Mouse (Mus musculus): ENCODE measurements around the gene Itch.
"Not testable (repeated sequence)": the region's sequence is repeated elsewhere in the genome, so short reads cannot be mapped to it uniquely, and the experiment has no call there.

Itch gene

DNA sequence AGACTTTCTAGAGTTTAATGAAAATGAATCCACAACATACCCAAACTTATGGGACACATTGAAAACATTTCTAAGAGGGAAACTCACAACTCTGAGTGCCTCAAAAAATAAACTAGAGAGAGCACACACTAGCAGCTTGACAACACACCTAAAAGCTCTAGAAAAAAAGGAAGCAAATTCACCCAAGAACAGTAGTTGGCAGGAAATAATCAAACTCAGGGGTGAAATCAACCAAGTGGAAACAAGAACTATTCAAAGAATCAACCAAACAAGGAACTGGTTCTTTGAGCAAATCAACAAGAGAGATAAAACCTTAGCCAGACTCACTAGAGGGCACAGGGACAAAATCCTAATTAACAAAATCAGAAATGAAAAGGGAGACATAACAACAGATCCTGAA lies 16.0 kb downstream of the Itch start:
- DNase-seq: not testable (repeated sequence)

DNA sequence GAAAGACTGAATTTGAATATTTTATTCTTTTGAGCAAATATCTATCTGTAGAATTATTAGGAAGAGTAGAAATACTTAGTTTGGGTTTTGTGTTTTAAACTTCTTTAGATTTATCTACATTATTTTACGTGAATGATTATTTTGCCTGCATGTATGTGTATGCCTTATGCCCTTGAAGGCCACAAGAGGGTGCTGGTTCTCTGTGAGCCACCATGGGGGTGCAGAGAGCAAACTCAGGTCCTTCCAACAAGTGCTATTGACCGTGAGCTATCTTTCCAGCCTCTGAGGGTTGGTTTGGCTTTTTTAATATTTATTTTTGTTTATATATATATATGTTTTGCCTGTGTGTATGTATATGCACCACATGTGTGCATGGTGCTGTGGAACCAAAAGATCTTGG lies 74.1 kb downstream of the Itch start:
- peak; percentile 21 for DNase-seq

DNA sequence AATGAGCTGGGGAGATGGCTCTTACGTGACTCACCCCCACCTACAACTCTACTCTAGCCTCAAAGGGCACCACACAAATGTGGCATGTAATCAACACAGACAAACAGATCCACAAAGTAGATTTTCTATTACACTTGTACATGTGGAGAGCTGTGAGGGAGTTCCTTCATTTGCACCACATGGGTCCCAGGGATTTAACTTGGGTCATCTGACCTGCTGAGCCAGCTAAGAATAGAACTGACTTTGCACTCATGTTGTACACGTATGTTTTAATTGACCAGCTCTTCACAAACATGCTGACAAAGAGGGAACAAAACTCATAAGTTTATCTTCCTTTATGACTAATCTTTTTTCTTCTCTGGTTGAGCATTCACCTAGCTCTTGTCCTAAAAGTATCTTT lies 89.8 kb downstream of the Itch start:
- DNase-seq: no peak

DNA sequence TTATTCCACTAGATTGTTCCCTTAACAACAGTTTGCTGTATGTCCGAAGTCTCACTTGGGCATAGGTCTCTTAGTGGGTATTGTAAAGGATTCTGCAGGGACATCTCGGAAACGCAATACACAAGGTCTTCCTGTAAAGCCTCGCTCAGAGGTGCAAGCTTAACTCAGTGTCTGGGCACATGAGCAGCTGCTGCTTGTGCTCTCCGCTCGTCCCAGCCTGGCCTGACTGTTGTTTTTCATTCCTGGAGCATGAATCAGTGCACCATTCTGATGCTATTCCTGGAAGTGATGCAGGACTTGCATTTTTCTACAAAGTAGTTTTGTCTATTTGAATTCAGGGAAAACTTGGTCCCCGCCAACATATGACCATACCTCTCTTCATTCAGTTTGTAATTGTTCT lies 91.4 kb downstream of the Itch start:
- DNase-seq: no peak

DNA sequence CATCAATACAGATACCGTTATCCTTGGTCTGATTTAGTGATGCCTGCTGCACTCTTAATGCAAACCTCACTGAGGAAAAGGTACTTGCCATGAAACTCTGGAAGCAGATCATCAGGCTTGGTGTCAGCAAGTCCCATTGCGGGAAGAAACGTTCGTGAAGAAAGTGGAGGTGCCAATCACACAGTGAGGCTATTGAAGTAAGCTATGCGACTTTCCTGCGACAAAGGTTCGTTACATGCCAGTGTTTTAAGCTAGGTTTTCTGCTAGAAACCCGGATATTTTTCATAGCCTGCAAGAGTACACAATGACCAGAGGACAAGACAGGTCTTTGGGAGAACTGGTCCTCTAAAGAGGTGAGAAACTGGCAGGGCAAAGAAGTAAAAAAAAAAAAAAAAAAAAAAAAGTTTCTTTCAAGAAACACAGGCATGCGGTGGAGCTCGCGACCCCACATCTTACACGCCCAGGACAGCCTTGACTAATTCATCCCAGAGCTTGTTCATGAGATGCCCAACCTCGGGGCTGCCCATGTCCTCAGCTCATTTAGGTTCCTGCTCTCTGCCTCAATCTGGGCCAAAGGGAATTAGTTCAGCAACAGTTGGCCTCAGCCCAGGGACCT lies 102.5 kb downstream of the Itch start:
- DNase-seq: no peak

DNA sequence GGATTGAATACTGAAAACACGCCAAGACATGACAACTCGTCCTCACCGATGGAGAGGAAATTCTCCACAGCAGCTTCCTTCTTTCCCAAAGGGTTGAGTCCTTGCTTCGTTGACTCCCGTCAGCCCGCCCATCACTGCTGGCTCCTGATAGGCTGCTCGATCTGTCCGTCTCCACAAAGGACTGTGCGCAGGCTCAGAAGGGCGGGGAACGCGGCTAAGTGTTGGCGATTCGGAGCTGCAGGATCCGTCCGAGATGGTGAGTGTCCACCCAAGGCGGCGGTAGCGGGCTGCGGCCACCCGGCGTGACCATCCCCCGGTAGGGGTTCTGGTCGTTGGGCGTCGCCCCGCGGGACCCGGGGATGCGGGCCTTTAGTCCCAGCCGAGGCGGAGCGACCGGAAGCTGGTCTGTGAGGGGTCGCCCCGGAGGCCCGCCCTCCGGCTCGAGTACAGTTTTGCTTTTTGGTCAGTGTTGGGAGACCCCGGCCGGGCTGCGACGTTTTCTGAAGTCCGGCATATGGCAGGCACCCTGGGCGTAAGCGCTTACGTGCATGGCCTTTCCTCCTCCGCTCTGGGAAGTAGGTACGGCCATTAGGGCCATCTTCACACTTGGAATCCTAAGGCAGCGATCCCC lies 103.2 kb downstream of the Itch start, which contains the start of gene Dynlrb1:
Gene Dynlrb1, plus strand, starts transcription at position 172 of the 631 bp plus-strand sequence.
- peak; percentile 99 for DNase-seq

DNA sequence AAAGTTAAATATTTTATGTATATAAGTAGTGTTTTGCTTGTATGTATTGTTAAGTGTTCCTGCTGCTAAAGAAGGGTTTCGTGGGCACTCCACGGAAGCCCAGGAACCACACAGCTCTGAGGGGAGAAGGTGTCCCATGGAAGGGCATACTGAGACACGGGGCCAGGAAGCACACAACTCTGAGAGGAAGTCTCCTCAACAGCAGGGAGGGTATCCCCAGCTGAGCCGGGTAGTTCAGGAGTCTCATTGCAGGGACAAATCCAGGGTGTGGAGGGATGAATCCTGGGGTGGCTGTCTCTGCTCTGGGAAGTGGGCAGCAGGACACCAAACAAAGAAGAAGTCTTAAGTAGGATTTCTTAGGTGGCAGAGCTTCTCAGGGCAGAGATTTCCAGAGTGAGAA lies 104.0 kb downstream of the Itch start:
- no peak for DNase-seq

DNA sequence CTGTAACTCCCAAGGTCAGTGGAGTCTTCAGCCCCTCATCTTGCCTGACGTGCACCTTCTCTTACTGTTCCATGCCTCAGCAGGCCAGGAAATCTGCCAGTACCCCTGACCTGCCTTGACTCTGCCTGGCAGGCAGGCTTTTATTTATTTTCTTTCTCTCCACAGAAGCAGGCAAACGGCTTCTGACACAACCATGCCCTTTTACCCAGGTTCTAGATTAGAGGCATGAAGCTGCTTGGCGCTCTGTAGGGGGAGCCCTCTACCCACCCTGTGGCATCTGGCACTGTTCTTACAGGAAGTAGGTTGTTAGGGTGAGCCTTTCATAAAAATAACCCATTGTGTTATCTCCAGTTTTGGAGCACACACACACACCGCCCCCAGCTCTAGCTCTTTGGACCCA lies 107.6 kb downstream of the Itch start:
- peak; percentile 33 for DNase-seq

DNA sequence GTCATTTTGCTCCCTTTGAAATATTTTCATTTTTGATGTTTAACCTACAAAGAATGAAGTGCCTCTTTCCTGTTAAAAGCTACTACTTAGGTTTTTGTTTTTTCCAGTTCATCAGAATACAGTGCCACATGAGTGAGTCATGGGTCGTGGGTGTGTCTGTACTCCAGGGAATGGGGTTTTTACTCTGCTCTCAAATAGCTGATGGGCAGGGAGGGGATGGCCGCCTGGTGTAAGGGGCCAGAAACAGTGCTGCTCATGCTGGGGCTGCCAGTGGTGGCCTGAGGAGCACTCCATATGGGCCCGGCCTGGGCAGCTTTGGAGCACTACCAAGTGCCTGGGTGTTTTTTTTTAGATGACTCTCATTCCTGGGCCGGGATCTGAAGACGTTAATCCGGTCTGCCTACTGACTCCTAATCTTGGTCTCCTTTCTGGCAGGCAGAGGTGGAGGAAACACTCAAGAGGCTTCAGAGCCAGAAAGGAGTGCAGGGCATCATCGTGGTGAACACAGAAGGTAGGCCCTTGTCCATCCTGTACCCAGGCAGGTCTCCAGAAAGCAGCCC lies 109.1 kb downstream of the Itch start:
- no peak for DNase-seq

DNA sequence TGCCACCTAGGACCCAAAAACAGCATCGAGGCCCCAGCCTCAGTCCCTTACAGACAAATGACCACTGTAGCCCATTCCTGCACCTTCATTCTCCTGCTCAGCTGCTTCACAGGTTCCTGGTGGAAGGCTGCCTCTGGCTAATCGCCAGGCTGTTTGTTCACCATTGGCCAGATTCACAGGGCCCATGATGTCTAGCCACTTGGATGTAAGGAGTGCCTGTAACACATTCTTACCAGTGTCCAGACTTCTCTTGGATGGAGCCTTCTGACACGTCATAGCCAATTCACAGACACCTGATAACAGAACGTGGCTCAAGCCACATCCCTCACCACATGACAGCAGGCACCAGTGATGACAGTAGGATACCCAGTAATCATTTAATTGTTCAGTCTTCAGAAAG lies 112.9 kb downstream of the Itch start:
- DNase-seq: no peak

DNA sequence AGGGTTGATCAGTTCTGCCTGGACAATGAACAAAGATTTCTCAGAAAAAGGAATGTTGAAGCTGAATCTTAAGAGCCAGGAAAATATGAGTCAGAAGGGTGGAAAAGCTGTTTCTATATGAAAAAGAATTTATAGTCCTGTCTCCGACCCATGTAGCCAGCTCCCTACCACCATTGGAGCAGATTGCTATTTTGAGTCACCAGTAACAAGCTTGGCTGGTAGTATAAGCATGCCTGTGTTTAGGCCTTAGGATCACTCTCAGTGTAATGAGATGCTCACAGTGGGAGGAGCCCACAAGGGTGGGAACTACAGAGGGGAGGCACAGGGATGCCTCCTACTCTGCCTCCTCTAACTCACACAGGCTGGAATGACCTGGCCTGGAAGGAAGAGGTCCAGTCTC lies 114.9 kb downstream of the Itch start:
- DNase-seq: no peak

DNA sequence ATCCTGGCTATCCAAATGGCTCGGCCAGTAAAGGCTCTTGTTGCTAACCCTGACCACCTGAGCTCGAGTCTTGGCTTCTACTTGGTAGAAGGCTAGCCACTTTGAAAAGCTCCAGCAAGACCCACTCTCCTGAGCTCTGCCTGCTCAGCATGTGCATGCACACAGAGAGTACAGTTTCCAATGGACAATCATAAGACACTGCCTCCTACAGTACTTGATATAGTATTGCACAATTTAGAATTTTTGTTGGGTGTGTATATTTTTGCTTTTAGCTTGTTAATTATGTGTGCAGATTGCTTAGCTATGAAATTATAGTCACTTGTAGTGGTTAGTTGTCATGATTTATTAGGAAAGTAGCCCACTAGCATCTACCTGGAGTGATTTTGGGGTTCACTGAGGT lies 115.4 kb downstream of the Itch start:
- DNase-seq: no peak

DNA sequence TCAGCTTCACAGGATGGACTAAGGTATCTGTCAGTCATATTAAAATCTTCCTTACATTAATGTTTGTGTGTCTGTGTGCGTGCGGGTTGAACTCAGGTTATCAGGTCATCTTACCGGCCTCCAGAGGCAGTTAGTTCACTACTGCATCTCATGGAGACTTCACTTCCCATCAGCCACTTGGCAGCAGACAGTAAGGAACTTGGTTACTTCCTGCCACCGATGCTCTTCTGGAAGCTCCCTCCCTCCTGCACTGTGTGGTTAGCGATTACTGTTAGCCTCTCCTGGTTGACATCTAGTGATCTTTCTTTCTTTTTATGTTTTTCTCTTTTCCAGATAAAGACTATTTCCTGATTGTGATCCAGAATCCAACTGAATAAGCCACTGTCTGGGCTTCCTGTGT lies 116.3 kb downstream of the Itch start:
- DNase-seq: no peak

DNA sequence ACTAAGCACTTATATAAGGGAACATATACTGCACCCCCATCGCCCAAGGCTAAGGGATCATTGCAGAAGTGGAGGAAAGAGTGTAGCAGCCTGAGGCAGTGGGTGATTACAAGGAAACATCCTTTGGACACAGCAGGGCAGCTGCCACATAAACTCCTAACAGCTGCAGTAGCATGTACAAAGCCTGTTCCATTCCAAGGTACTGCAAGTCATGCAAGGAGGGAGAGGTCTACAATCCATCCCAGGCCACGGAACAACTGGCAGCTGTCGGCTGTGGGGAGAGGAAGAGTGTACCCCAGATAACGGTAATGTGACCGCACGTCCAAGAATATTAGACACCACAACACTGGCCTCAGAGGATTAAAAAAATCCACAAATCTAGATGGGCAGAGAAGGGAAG lies 132.2 kb downstream of the Itch start:
- DNase-seq: no peak

DNA sequence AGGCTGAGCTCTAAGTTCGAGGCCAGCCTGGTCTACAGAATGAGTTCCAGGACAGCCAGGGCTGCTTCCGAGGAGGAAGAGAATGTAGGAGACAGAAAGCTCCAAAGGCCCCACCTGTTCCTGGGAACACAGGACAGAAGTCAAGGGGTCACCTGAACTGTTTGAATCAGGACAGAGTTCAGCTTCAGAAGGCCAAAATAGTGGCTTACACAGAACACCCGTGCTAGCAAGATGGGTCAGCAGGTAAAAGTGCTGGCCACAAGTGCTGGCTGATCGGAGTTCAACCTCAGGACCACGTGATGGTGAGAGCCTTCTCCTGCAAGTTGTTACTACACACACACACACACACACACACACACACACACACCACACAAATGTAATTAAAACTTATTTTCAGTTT lies 133.6 kb downstream of the Itch start:
- DNase-seq: no peak

DNA sequence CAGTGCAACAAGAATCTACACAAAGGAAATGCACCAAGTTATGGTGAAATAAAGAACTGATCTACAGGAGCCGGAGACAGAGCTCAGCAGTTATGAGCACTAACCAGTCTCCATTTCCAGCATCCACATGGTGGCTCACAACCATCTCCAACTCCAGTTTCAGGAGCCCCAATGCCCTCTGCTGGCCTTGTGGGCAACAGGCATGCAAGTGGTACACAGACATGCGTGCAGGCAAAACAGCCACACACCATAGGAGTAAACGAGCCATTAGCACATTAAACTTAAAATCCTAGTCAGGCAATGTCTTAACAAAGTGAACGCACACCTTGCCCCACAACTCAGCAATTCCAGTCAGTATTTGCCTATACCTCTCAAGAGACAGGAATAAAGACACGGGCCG lies 138.6 kb downstream of the Itch start:
- DNase-seq: no peak

DNA sequence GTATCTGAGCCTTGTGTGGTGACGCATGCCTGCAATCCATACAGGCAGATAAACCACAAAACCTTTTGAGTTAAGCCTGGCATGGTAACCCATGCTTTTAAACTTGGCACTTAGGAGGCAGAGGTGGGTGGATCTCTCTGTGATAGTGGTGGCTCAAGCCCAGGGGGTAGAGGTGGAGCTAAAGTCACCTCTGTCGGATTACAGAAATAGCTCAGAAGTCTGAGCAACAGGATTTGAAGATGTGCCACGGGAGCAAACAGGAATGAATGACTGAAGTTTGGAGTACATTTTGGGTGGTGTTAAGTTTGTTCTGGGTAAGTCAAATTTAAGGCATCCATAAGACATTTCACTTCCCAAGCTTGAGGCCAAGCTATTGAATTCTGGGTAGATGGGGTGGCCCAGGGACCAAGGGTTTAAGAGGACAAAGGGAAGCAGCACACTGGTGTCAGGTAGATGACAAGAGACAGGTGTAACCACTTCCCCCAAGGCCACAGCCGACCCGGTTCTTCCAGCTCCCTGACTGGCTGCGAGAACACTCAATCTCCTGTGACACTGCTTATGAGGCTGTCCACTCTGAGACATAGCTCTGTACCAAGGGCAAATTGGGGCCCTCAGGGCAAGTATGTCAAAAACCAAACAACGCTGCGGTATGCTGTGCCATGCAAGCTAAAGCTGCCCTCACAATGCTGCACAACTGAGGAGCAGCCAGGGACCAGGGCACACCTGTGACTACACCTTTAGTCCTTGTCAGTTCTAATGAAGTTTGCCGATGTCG lies 139.3 kb downstream of the Itch start:
- DNase-seq: no peak

DNA sequence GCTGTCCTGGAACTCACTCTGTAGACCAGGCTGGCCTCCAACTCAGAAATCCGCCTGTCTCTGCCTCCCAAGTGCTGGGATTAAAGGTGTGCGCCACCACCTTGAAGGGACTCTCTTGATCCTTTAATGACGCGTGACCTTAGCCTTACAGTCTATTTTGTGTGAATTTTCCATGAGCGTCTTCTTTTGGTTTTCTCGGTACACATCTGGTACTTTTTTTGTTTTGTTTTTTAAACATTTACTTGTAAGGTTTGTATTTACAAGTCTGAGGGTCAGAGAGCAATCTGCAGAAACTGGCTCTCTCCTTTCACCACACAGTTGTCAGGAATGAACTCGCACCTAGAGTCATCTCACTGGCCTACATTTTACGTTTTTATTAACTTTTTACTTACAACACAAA lies 140.3 kb downstream of the Itch start:
- DNase-seq: no peak

DNA sequence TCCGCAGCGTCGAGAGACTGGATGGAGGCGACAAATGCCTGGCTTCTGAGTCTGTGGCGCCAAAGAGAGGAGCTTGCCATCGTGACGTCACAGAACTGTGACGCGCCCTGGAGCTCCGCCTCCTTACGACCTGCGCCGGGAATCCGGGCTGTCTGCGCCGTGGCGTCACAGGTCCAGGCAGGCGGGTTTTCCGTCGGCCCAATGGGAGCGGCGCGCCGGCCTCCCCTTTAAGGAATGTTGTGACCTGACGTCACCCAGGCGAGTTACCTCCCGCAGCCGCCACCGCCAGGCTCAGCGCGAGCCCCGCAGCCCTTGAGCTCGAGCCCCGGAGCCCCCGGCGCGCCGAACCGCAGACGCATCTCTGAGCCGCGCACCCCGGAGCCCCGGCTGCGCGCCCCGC lies 142.9 kb downstream of the Itch start, which contains the start of gene Map1lc3a:
Gene Map1lc3a, plus strand, starts transcription at position 103 of the 400 bp plus-strand sequence.
- DNase-seq: peak; percentile 98

All from kidney, postnatal 14 days (tissue).